Mouse (Mus musculus) T-cell, adult 2 months (primary cell): ENCODE measurements around the gene Chn2.
A peak's percentile ranks its signal among the peaks of the same experiment; 100 is the strongest.

Source experiments
- DNase-seq: peaks from one replicate; pipeline ENCODE4 v3.0.0; 2022; ENCODE audit warnings: low spot score

Chn2 gene

DNA sequence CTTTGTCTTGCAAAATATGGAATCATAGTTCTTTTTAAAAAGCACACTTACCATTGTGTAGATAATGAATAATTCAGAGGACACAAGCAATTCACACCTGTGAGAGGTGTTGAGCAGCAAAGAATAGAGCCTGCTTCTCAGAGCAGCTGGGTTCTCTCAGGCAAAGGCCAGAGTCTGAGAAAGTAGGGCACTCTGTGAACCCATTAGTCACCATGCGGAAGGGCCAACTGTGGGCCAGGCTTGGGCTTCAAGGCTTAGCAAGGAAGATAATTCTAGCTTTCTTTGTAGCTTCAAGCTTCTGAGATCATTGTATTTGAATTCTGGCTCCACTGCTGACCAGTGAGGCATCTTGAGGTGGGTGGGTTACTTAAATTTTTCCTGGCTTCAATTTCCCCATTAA lies 2.8 kb downstream of the Chn2 start:
- DNase-seq = no peak

GRCm38 (mm10) chr6:54043536-54043935 lies 4.2 kb downstream of the Chn2 start:
- no peak for DNase-seq

GRCm38 (mm10) chr6:54045748-54046721 lies 6.7 kb downstream of the Chn2 start:
- DNase-seq = no peak

DNA sequence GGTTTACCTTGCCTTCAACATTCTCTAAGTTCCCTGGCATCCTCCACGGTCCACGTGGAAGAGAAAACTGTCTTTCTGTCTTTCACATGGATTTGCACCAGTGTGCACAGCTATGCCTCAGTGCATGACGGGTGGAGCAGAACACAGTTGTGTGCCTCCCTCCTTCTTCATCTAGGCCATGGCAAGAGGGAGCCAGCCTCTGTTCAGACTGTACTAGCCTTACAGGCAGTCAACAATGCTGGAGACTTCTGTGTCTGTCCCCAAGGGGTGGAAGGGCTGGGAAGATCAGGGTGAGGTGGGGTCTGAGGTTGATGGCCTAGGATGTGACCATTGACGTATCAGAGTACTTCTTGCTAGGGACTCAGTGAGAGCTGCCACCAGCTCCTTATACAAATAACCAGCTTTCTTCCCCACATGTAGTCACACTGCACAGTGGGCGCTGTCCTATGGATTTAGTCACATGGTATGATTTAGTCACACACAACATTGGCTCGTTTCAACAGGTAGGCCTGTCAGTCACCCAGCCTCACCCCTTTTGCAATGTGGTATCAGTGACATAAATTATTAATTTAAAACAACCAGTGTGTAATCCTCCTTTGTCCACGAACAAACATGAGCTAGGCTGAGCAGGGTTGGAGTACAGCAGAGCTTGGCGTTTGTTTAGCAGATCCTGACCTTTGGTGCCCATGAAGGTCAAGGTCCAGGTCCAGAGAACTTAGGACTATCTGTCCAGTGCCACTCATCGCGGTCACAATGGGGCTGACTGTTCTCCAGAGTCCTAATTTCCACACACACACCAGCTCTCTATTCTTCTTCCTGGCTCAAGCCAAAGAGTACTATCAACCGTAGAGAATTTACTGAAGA lies 7.8 kb downstream of the Chn2 start:
- no peak for DNase-seq

- DNase-seq = no peak
These were observed 9.4 kb downstream of the Chn2 start for GRCm38 (mm10) chr6:54048768-54049167.

GRCm38 (mm10) chr6:54051173-54051572 lies 11.8 kb downstream of the Chn2 start:
- DNase-seq = no peak

DNA sequence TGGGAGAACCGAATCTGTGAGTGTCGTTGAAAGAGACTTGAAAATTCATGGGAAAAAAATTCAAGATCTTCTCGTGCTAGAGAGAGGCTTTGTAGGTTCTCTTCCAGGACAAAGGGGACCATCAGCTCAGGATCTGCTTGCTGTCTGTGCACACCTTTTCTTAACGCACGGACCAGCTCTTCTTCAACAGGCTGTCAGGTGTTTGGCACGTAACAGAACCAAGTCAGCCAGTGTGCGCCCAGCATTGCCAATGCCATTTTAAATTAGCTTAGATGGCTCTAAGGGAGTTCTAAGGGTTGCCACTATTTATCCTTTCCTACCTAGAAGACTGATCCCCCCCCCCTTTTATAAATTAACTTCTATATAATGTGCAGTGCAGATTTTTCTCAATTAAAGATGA lies 12.8 kb downstream of the Chn2 start:
- no peak for DNase-seq

GRCm38 (mm10) chr6:54052666-54053065 lies 13.3 kb downstream of the Chn2 start:
- DNase-seq = no peak

DNA sequence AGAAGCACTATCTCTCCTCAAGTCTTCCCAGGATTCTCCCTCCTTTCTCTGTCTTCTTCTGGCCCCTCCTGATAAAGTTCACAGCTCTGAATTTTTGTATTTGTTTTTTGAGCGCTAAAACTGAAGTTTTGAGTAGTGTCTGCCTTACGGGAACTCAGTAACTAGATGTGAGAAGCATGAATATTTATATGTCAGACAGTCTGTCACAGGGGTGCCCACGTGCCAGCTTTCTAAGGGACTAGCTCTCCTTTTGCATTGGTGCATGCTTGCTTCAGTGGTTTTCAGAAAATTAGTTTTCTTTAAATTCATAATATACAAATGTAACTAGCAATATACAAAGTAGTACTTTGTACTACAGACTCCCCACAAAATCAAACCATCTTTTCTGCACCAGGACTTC lies 14.0 kb downstream of the Chn2 start:
- no peak for DNase-seq

DNA sequence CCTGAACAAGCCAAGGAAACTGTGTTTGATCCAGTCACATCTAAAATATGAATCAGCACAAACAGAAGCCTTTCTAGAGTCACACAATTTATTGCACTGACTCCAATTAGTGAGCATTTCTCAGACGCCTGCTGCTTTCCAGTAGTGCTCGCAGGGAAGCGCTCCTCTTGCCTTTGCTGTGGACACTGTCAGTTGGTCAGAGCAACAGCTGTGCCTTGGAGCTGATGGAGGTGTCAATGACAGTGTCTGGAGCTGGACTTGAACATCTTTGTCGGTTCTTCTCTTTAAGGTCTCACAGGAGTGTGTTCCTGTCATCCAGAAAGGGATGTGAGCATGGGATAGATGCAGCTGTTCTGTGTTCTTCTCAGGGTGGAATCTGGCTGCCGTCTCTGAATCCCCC lies 16.0 kb downstream of the Chn2 start:
- DNase-seq = no peak

GRCm38 (mm10) chr6:54056548-54057532 lies 17.5 kb downstream of the Chn2 start:
- DNase-seq = no peak

GRCm38 (mm10) chr6:54057661-54058060 lies 18.3 kb downstream of the Chn2 start:
- DNase-seq = no peak

GRCm38 (mm10) chr6:54058837-54059236 lies 19.5 kb downstream of the Chn2 start:
- no peak for DNase-seq

- no peak for DNase-seq
These were observed 20.9 kb downstream of the Chn2 start for GRCm38 (mm10) chr6:54060258-54060657.

DNA sequence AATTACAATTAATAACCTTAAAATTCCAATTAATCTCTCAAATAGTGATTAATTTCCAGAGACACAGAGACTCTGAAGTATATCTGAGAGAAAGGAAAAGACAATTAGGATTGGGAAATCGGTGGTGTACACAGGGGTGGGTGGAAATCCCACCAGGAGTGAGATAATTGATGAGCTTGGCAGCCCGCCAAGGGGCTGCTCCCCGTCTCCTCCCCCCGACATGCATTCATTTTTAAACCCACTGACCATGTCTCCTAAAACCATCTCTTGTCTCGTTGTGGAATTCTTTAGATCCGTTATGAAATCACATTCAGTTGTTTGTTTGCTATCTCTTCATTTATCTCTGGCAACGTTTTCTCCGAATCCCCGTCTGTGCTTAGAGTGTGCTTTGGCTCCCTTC lies 22.0 kb downstream of the Chn2 start:
- no peak for DNase-seq

DNA sequence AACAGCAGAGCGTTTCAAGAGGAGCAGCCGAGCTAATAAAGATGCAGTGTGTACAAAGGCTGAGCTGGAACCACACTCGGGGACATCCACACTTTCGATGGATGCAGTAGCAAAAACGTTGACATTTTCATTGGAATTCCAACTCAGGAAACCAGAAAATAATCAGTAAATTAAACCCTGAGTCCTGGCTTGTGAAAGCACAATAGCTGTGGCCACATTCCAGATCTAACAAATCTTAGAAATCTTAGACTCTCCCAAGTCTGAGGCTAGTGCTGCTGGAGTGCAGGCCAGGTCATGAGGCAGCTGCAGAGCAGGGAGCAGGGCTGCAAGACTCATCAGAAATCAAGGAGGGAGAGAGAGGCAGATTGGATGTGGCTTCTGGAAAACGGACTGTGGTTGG lies 24.5 kb downstream of the Chn2 start:
- DNase-seq = no peak

DNA sequence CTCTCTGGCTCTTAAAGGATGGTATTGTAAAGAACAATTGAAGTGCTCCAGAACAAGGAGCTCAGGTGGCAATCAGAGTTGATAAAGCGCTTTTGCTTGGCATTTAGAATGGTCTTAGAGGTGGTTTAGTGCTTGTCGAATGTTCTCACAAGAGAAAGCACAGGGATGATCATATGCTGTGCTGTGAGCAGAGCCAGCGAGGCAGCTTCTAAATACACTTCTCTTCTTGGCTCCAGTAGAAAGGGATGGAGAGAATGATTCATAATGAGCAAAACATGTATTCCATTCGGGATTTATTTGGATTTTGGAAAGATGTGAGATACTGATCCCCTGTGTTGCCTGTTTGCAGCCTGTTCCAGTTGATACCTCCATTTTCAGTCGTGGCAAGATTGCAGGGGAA lies 28.0 kb downstream of the Chn2 start:
- DNase-seq = no peak

DNA sequence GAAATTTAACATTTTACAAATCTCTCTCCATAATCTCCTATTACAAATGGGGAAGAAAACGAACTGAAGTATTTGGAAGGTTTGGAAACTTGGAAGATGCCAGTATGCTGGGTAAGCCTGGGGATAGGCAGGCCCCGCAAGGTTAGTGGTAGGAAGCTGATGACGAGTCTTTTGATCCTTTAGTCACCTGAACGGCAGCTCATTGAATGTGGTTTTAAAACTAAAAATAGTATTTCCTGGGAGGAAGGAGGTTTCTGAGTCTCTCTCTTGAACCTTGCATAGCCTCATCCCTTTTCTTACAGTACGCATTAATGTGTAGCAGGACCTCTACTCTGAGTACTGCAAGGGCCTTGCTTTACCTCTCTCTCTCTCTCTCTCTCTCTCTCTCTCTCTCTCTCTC lies 29.5 kb downstream of the Chn2 start:
- DNase-seq = peak; percentile 20

- DNase-seq = peak; percentile 4
These were observed 31.4 kb downstream of the Chn2 start for GRCm38 (mm10) chr6:54070736-54071135.

DNA sequence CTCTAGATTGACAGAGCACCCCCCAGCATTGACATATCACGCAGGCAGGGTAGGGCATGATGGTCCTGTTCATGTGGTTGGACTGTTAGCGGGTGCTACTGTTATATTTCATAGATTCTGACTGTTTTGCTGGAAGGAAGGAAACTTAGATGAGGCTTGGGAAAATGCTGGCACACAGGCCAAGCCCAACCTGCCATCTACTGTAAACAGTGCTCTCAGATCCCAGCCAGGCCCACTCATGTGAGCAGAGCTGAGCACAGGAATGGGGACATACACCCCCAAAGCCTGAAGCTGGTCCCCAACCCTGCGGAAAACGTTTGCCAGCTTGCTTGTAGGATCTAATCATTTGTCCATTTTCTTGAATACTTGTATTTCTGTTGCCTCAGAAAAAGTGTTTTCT lies 32.1 kb downstream of the Chn2 start:
- no peak for DNase-seq

DNA sequence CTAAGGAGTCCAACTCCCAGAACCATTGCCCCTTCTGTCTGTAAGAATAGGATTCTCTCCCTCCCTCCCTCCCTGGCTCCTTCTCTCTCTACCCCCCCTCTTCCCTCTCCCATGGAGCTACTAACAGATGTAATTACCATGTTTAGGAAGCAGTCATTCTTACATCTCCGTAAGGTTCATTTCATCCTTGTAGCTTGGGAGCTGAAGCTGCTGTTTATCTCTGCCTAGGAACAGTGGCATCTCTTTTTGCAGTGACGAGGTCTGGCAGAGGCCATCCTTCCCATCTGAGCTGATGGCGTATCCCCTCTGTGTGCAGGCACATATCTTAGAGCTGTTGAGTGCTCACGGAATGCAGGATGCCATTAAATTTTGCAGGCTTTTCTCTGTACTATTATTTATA lies 35.1 kb downstream of the Chn2 start:
- DNase-seq = no peak

DNA sequence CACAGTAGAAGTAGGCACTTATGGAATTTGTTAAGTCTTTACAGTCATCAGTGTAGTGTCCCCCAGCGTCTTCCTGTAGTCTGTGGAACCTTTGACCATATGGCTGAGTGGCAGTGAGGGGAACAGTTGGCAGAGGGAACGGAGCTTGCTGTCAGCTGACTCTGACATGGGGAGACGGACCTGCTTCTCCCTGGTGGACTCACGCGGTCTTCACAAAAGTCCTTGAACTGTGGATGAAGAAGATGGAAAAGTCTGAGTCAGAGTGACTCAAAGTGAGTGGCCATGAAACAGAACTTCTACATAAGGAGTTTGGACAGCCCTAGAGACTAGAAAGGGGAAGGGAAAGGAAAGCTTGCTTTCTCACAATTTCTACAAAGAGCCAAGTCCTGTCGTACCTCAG lies 36.1 kb downstream of the Chn2 start:
- no peak for DNase-seq
